In genomic region chr9:41374591-41375481, GRCm38 (mm10) we compare ENCODE assay signal across 11 mouse cellular contexts.
DNase-seq lines count a peak whose midpoint lies in the region; ATAC-seq lines count a peak whose summit lies in the region.
"Had no signal": no experiment of that assay in that cellular context is flagged by ENCODE, and none has a peak within 500 bp of the region (broad histone marks: within the 10 kb centered on the region; RNA-seq: fewer than 3 reads in every experiment).

No protein-coding gene starts in this region.

- H3K4me1 ChIP-seq in brown adipose tissue, adult 24 weeks (ENCODE audit: control insufficient read depth, insufficient read depth, insufficient read length, low read length), result peaks cover 9% of the 10 kb centered on the region
- H3K4me1 ChIP-seq in forebrain, embryonic 16.5 days (replicated peaks; ENCODE audit: control insufficient read depth, insufficient read depth, low read length), result peaks cover 24% of the 10 kb centered on the region
- H3K4me1 ChIP-seq in midbrain, embryonic 12.5 days, result peaks cover 54% of the 10 kb centered on the region

- H3K4me2 ChIP-seq in forebrain, embryonic 16.5 days (ENCODE audit: low read length), result peak overlapping the region; percentile 24
- peak overlapping the region; percentile 26 for H3K4me2 ChIP-seq in midbrain, embryonic 12.5 days (replicated peaks)
- H3K4me2 ChIP-seq: lung, embryonic 15.5 days; stomach, embryonic 15.5 days had no signal

- ATAC-seq in forebrain, embryonic 16.5 days, result no peak
- no peak for ATAC-seq in midbrain, embryonic 12.5 days (ENCODE audit: low FRiP score, low read depth)
- no peak for ATAC-seq in granulocyte monocyte progenitor cell, adult 5-6 weeks (replicated peaks; ENCODE audit: poor library complexity, severe bottlenecking)

- H3K4me3 ChIP-seq in brown adipose tissue, adult 24 weeks (ENCODE audit: insufficient read depth, low read depth, low read length), result no peak overlapping the region
- H3K4me3 ChIP-seq in forebrain, embryonic 16.5 days (replicated peaks; ENCODE audit: low read length), result no peak overlapping the region
- no peak overlapping the region for H3K4me3 ChIP-seq in midbrain, embryonic 12.5 days
- H3K4me3 ChIP-seq: lung, embryonic 15.5 days; stomach, embryonic 15.5 days had no signal

- DNase-seq in Muller cell, postnatal 12 days (ENCODE audit: inconsistent ontology term), result peak; percentile 58
- no peak for DNase-seq in cerebellum, adult 9-10 months
- no peak for DNase-seq in adipocyte (ENCODE audit: low spot score)
- DNase-seq in kidney, adult 11 months, result no peak

- 0 out of 2 replicates have a peak overlapping the region, but pooled peaks have one; percentile 13 for H3K27ac ChIP-seq in brown adipose tissue, adult 24 weeks (replicated peaks; ENCODE audit: low read depth, low read length)
- peak overlapping the region; percentile 92 for H3K27ac ChIP-seq in forebrain, embryonic 16.5 days (ENCODE audit: low read length)
- H3K27ac ChIP-seq in midbrain, embryonic 12.5 days (replicated peaks), result peak overlapping the region; percentile 99
- H3K27ac ChIP-seq: lung, embryonic 15.5 days; stomach, embryonic 15.5 days had no signal

- no peaks in the 10 kb centered on the region for H3K27me3 ChIP-seq in forebrain, embryonic 16.5 days (replicated peaks; ENCODE audit: control insufficient read depth, insufficient read depth, low read length)
- H3K27me3 ChIP-seq in midbrain, embryonic 12.5 days, result no peaks in the 10 kb centered on the region
- H3K27me3 ChIP-seq: lung, embryonic 15.5 days; stomach, embryonic 15.5 days had no signal

- WGBS in forebrain, embryonic 16.5 days, result 12% methylated on average over 14 of the region's 14 CpGs
- 22% methylated on average over 14 of the region's 14 CpGs for WGBS in midbrain, embryonic 12.5 days

- no peaks in the 10 kb centered on the region for H3K36me3 ChIP-seq in forebrain, embryonic 16.5 days (ENCODE audit: control insufficient read depth, insufficient read depth)
- no peaks in the 10 kb centered on the region for H3K36me3 ChIP-seq in midbrain, embryonic 12.5 days
- H3K36me3 ChIP-seq: G1E; lung, embryonic 15.5 days; stomach, embryonic 15.5 days had no signal

- no peaks in the 10 kb centered on the region for H3K9me3 ChIP-seq in forebrain, embryonic 16.5 days (ENCODE audit: control insufficient read depth, low read length)
- H3K9me3 ChIP-seq in midbrain, embryonic 12.5 days, result no peaks in the 10 kb centered on the region
- H3K9me3 ChIP-seq: G1E; lung, embryonic 15.5 days; stomach, embryonic 15.5 days had no signal

- peak overlapping the region; percentile 57 for H3K9ac ChIP-seq in forebrain, embryonic 16.5 days (replicated peaks; ENCODE audit: low read depth, low read length)
- peak overlapping the region; percentile 25; the same call in 1 of the 2 replicates for H3K9ac ChIP-seq in midbrain, embryonic 12.5 days (replicated peaks)
- H3K9ac ChIP-seq: lung, embryonic 15.5 days; stomach, embryonic 15.5 days had no signal

Comparison
In these comparisons a context has a peak if more than half of its experiments do, and no peak if none do; other contexts are left out.
1. H3K27ac ChIP-seq: peak in every context shown above with its lines; median percentile 99 in midbrain, embryonic 12.5 days; 92 in forebrain, embryonic 16.5 days; 13 in brown adipose tissue, adult 24 weeks.